Mouse (Mus musculus) lung, postnatal 14 days (tissue): ENCODE measurements around the gene Mgll.

ENCODE experiments used
- DNase-seq: peaks from one replicate; pipeline ENCODE4 v3.0.0; 2021

The Mgll gene

GRCm38 (mm10) chr6:88718033-88718725, 6.0 kb upstream of the Mgll start:
- no peak for DNase-seq

DNA sequence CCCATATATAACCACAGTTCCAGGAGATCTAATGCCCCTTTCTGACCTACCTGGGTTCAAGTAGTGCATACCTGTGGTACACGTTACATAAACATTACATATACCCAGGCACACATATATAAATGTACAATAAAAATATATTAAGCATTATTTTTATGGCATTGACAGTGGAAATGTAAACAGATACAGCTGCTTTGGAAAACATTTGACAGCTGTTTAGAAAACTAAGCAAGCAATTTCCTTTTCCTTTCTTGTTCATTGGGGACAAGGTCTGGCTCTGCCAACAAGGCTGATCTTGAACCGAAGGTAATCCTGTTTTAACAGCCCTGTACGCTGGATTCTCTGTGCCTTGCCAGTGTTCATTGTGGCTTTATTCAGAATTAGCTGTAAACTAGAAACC, 3.2 kb upstream of the Mgll start:
- DNase-seq = no peak

GRCm38 (mm10) chr6:88722906-88723305, 1.3 kb upstream of the Mgll start:
- no peak for DNase-seq

DNA sequence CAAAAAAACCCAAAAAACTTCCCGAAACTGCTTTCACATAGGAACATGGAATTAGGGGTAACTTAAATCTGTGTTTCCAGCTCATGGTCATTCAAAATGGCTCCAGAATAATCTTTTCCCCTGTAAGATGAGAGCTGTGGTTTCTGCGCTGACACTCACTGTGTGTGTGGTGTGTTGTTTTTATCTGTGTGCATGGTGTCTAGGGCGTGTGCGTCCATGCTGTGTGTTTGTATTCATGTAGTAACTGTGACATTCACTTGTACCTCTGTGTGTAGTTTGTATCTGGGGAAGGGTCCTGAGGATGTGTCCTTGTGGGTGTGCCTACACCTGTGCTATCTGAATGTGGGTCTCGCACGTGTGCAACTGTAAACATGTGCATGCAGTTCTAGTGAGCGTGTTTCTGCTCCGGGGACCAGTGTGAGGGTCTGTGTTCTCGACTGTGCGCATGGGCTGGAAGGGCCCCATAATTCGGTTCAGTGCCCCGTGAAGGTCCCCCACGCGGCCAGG, 353 bp upstream of the Mgll start:
- DNase-seq = no peak

DNA sequence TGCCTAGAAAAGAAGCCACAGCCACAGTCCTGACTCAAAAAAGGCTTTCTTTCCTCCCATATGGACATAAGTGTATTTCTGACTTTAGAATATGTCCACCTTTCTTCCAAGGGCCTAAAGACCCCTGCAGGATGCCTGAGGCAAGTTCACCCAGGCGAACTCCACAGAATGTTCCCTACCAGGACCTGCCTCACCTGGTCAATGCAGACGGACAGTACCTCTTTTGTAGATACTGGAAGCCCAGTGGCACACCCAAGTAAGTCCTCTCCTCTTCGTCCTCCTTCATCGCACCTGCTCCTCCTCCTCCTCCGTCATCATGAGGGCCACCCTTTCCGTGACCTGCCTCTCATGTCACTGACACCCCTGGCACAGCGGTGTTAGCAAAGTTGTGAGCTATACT, 1.4 kb downstream of the Mgll start:
- no peak for DNase-seq

- no peak for DNase-seq
These were observed 2.3 kb downstream of the Mgll start for GRCm38 (mm10) chr6:88726252-88727211.

GRCm38 (mm10) chr6:88727490-88727889, 3.3 kb downstream of the Mgll start:
- no peak for DNase-seq

GRCm38 (mm10) chr6:88728054-88728453, 3.8 kb downstream of the Mgll start:
- DNase-seq = no peak

GRCm38 (mm10) chr6:88728515-88728914, 4.3 kb downstream of the Mgll start:
- DNase-seq = no peak

DNA sequence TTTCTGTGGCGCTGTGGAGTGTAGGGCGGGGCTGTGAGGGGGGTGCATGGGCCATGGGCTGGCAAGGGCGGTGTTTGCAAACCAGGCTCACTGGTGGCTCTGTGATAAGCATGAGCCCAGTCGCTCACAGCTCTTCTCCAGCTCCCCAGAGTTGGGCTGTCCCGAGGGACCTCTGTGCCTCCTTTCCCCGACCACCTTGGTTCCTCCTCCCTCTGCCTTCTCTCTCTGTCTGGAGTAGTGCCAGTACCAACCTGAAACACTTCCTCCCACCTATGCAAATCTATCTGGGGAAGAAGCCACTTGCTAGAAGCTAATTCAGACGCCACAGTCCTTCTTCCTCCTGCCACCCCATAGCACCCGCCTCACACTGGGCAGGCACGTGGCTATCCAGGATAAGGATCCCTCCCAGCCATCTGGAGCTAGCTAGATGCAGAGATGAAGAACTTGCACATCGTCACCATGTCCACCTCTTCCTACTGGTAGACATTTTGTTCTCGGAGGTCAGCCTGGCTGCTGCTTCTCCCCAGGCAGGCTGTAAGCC, 7.1 kb downstream of the Mgll start:
- DNase-seq = no peak

DNA sequence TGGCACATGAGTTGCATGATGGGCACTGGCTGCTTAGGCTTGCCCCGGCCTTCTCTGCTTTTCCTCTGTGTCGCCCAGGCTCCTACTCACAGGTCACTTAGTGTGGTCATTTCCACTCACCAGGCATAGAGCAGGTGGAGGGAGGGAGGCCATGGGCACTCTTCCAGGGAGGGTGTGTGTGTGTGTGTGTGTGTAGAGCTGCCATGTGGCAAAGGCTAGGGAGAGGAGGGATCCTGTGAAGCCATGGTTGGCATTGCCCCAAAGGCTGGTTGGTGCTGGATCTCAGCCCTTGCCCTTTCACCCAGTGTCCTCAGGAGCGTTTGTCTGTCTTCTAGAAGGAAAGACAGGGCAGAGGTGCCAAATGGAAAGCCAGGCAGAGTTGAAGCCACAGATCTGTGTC, 7.8 kb downstream of the Mgll start:
- peak; percentile 39 for DNase-seq

GRCm38 (mm10) chr6:88732643-88733613, 8.7 kb downstream of the Mgll start:
- DNase-seq = no peak

- DNase-seq = no peak
These were observed 12.1 kb downstream of the Mgll start for GRCm38 (mm10) chr6:88736337-88736736.

- DNase-seq = no peak
These were observed 12.7 kb downstream of the Mgll start for GRCm38 (mm10) chr6:88736741-88737508.

DNA sequence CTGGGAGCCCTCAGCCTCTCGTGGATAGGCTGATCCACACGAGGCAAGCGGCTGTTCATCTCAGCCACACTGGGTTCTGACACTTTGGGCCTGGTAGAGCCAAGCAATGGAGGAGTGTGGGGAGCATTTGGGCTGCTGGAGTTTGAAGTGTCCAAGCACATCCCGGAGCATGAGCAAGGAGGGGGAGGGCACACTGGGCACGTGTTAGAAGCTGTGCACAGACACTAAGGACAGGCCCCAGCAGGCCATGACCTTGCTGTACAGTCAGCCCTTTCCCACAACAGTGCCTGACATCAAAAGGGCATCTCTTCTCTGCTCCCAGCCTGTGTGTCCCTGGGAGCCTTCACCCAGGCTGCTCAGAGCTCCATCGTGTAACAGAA, 13.3 kb downstream of the Mgll start:
- DNase-seq = no peak

GRCm38 (mm10) chr6:88741041-88741440, 16.8 kb downstream of the Mgll start:
- DNase-seq = no peak

DNA sequence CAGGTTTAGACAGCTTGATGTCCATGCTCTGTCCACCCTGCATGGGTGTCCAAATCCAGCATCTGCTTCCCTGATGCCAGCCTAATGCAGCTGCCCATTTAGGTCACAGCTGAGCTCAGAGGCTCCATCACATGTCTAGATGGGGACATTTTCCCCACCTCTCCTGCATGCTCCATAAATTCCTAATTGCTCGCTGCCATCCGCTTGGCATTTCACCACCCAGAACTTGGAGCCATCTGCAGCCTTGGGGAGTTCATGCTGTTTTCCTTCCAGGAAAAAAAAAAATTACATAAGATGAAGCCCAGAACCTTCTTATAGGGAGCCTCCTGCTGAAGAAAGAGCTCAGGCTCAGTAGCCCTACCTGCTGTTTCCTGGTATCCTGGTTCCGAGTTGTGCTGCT, 17.6 kb downstream of the Mgll start:
- no peak for DNase-seq

DNA sequence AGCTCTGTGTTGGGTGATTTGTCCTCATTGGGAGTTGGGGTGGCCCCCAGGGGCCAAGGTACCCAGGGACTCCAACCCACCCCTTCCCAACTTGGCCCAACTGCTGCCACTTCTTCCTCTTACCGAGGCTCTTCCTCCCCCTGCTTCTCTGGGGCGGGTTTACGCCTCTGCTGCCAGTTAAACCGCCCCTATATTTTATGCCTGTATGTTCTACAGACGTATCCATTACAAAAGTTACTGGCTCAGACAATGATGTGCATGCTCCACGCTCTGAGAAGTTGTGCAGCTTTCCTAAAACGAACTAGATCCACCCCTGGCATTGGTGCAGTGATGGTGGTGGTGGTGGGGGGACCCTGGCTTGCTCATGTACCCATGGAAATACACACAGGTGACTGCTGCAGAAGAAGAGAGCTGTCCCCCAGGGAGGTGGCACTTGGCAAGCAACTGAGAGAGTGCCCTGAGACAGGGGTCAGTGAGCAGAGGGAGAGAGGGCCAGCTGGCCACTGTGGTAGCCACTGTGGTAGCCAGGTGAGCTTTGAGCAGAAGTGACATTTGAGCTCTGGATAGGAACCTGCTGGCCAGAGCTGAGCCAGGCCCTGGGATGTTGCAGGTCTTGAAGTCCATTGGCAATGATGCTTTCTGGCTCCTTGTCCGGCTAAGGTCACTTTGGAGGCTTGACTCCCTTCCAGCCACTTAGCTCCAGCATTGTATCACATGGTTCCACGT, 18.2 kb downstream of the Mgll start:
- DNase-seq = no peak

GRCm38 (mm10) chr6:88743601-88744291, 19.5 kb downstream of the Mgll start:
- peak; percentile 40 for DNase-seq

GRCm38 (mm10) chr6:88745027-88745426, 20.8 kb downstream of the Mgll start:
- DNase-seq = no peak
